Mouse (Mus musculus) cerebellum, adult 2 months (tissue): ENCODE measurements around the gene Dnase1l3.

ENCODE experiments used
- CTCF ChIP-seq: fragments of 200-500 bp; IDR thresholded peaks from 2 replicates; pipeline ENCODE4 v1.5.1; 2011; ENCODE audit warnings: low read depth, mild to moderate bottlenecking, control low read depth, low read length, moderate library complexity, borderline replicate concordance; ENCODE audit not compliant: insufficient read depth
- POLR2A ChIP-seq: fragments of 200-500 bp; IDR thresholded peaks from 2 replicates; pipeline ENCODE4 v1.6.1; 2011; ENCODE audit warnings: low read length, control low read depth, borderline replicate concordance; ENCODE audit not compliant: insufficient read depth

- TF ChIP-seq POLR2A (no peak), CTCF (no peak)
Measured at GRCm38 (mm10) chr14:8003093-8003670, 8.8 kb upstream of the Dnase1l3 start.
